Mouse (Mus musculus) thymus, postnatal 0 days (tissue): ENCODE measurements around the gene Gm20425. TPM values are rescaled to one million over a fixed set of nuclear protein-coding genes. Genes with fewer than 3 reads are reported as not detected.
"Not testable (repeated sequence)": the region's sequence is repeated elsewhere in the genome, so short reads cannot be mapped to it uniquely, and the experiment has no call there.

Source experiments
- DNase-seq: peaks from one replicate; pipeline ENCODE4 v3.0.0-alpha.2; 2015; ENCODE audit warnings: low spot score
- polyA plus RNA-seq: library from polyadenylated mRNA; unstranded; fragments of >200 nt; fragmentation: Nextera tagmentation; extraction: Ambion mirVana; gene quantifications from 2 replicates; pipeline ENCODE4 v1.2.1, GENCODE M21; 2015

Gene Gm20425
- polyA plus RNA-seq, 1 experiment from 2014 or later: 3.7 TPM

DNA sequence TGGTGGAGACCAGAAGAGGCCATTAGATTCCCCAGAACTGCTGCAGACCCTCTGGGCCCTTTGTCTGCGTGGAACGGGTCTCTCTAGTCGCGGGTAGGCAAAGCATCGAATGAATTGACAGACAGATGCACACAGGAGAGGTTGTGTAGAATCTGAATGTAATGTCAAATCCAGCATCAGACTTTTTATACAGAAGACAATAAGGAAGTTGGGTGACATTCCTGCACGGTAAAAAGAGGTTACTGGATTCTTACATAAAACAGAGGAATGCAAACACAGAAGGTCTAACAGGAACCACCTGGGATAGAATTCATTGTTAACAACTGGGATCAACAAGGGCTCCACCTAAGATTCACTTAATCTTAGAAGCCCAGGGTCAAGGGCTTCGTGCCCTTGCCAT is 74.9 kb downstream of the Gm20425 start:
- DNase-seq: not testable (repeated sequence)

DNA sequence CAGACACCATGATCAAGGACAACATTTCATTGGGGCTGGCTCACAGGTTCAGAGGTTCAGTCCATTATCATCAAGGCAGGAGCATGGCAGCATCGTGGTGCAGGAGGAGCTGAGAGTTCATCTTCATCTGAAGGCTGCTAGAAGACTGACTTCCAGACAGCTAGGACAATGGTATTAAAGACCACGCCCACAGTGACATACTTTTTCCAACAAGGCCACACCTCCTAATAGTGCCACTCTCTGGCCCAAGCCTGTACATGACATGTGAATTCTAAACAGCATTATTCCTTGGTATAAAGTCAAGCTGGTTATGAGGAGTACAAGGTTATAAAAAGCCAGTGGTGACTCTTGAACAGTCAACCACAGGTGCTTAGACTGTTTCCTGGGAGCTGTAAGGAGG is 75.5 kb downstream of the Gm20425 start:
- DNase-seq: no peak

DNA sequence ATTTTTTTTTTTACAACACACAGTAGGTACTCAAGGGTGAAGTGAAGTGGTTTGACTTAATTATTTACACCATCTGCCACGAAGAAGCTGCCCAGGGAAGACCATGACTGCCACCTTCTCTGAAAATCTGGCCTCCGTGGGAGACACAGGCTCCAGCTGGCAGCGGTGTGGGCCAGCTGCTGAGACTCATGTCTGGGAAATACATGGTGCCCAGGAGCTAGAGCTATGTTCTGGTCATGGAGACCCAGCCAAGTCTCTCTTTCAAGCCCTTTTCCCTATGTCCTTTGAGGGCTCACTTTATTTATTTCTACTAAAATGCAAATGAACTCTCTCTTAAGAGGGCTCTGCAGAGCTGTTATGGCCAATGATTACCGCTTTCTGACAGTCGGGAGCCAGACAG is 76.8 kb downstream of the Gm20425 start:
- no peak for DNase-seq

DNA sequence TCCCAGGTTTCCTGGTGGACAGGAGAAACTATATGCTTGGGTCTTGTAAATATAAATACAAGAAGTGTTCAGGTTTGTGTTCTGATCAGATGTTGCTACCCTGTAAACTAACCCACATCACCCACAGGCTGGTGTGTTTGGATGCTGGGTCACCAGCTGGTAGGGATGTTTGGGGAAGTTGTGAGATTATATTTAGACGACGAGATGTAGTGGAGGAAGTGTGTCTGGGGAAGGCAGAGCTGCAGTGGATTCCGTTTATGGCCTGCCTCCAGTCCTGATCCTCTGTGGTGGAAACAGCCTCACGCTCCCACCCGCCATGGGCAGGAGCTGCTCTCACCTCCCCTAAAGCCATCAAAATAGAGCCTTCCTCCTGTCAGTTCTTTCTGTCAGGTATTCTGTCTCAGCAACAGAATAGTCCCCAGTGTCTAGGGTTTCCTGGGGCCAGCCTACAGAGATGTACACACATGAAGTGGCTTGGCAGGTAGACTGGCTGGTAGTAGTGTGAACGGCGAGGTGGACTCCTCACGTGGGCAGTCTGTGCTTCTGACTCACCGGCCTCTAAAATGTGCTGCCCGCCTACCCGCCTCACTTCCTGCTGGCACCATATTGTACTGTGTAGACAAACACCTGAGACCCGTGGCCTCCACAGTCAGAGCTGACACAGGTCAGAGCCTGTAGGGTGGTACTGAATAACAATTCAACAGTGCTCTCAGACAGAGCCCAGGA is 80.9 kb downstream of the Gm20425 start:
- DNase-seq: no peak

DNA sequence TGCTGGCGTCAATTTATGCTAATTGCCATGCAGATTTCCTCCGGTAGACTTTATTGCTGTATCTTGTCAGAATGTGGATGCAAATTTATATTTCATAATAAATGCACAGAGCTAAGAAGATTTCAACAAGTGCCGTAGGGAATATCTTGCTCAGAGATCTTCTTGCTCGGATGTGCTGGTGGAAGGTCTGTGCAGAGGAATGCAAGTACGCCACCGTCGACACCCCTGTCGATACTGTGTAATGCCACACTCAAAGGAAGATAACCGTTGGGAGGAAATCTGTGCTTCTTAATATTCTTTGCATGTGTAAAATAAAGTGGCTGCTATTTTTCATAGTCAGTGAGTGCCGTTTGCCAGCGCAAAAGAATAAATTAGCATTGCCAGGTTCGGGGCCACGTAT is 83.0 kb downstream of the Gm20425 start:
- DNase-seq: no peak

DNA sequence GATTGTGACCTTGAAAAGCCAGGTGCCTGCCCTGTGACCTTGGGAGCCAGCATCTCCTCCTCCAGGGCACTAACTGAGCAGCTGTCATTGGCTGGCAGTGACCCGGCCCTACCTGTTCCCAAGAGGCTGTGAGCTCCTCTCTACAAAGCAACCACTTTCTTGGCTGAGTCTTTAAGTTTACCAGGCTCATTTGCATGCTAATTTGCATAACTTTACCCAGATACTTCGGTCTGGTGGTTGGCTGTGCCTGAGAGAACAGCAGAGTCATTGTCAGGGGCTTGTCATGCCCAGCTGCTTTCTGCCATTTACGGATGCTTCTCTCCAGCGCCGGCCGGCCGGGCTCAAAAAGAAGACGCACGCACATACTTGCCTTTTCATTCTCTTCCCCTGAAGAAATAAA is 83.4 kb downstream of the Gm20425 start:
- DNase-seq: peak; percentile 7

DNA sequence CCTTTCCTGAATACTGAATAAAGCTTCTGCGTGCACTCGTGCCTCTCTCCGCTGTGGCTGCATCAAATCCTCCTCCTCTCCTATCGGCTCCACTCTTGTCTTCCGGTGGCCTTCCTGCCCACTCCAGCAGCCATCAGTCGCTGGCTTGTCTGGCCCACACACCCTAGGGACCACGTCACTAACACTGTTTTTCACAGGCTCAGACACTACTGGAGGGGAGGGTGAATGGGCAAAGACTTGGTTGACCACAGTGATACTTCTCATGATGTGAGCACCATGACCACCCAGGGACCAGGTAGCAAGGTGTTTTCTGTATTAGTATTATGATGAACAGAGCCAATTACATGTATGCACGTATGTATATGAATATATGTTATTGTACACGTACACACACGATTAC is 83.8 kb downstream of the Gm20425 start:
- no peak for DNase-seq

DNA sequence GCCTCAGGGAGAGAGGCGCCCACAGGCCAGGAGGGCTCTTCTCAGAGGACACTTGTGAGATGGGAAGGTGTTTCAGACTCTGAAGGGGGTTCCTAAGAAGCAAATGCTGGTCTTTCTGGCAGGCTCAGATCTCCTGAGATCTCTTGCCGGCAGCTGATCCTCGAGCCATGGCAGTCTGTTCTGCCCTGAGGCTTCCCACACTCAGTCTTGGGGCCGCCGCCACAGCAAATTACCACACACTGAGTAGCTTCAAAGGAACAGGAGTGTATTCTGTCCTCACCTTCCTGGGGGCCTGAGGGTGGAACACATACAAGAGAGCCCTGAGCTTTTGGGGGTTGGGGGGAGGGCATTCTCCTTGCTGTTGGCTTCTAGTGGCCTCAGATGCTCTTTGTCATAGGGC is 84.8 kb downstream of the Gm20425 start:
- DNase-seq: no peak

DNA sequence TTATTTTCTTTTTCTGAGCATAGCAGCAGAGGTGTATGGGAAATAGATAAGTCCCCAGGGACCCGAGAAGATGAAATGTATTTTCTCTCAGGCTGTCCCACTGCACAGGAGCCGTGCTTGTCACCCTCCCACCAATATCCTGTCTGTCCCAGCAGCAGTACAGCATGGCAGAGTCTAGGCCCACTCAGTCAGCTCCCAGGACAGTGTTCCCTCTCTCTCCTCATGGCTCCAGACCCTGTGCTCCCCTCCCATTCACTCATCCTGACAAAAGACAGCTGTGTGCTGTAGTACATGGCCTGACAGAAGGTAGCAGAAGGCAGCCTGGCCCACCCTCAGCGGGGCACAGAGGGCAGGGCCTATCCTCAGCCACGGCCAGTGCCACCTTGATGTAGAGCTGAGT is 86.2 kb downstream of the Gm20425 start:
- DNase-seq: no peak

DNA sequence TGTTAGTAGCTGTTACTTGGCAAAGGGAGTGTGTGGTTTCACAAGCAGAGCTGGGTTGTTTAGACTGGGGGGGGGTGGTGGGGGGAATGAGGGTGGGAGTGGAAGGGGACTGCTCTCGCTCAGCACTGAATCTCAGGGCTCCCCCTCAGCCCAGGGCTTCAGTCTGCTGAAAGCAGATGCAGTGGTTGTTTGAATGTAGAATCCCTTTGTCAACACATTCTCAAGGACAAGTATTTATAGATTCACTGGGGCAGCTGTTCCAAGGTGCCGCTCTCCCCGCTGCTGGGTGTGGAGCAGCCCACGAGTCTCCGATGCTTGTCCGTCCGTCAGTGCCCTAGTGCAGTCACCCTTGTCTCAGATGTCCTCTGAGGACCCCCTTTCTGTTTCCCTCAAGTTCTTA is 88.8 kb downstream of the Gm20425 start:
- DNase-seq: no peak

DNA sequence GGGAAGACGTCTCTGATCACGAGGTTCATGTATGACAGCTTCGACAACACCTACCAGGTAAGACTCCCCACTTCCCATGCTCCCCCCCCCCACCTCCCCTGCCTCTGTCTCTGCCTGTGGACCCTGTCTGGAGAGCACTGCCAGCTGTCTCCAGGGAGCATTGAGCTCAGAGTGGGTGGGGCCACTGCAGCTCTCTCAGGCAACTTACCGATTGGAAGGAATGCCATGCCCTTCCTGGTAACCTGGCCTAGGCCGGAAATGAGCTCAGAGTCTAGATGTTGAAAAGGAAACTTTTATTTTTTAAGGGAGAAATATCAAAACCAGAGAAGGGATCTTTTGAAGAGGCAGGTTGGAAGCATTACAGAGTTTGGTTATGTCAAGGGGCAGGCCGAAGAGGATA is 89.7 kb downstream of the Gm20425 start:
- no peak for DNase-seq

Other genes with a start within 250 kb of the Gm20425 start
- 10.0 and 12.2 TPM in 2 replicates for gene Slco2a1, start 241.6 kb downstream of the Gm20425 start, polyA plus RNA-seq
- 4.3 and 5.3 TPM in 2 replicates for gene Rab6b, start 118.5 kb downstream of the Gm20425 start, polyA plus RNA-seq
- gene Srprb, start 28.2 kb downstream of the Gm20425 start, polyA plus RNA-seq: 26.9 and 27.0 TPM in 2 replicates
- 42.7 and 46.7 TPM in 2 replicates for gene Trf, start 137 bp upstream of the Gm20425 start, polyA plus RNA-seq
- gene 1300017J02Rik, start 74.8 kb upstream of the Gm20425 start, polyA plus RNA-seq: 1.5 and 2.9 TPM in 2 replicates
- 65.6 and 72.7 TPM in 2 replicates for gene Topbp1, start 74.9 kb upstream of the Gm20425 start, polyA plus RNA-seq
- gene Cdv3, start 135.5 kb upstream of the Gm20425 start, polyA plus RNA-seq: 129 TPM in 2 replicates